Mouse (Mus musculus): ENCODE measurements around the gene Fut2. TPM values are rescaled to one million over a fixed set of nuclear protein-coding genes. Genes with fewer than 3 reads are reported as not detected.
"Not testable (repeated sequence)": the region's sequence is repeated elsewhere in the genome, so short reads cannot be mapped to it uniquely, and the experiment has no call there.

The Fut2 gene
- polyA plus RNA-seq, 1 experiment from 2014 or later: 0.60 TPM

- not testable (repeated sequence) for ATAC-seq (ENCODE audit: low read depth); H3K36me3 ChIP-seq (ENCODE audit: control insufficient read depth, insufficient read depth, low read length); H3K9me3 ChIP-seq (ENCODE audit: control insufficient read depth, low read length); H3K4me1 ChIP-seq (replicated peaks; ENCODE audit: control insufficient read depth, insufficient read depth, low read length); H3K4me2 ChIP-seq (ENCODE audit: low read depth, low read length); H3K27ac ChIP-seq (ENCODE audit: low read length); H3K27me3 ChIP-seq (ENCODE audit: control insufficient read depth, insufficient read depth, low read depth, low read length); H3K9ac ChIP-seq (ENCODE audit: low read length); H3K4me3 ChIP-seq (ENCODE audit: low read length)
- 89% methylated on average over 6 of the region's 6 CpGs for WGBS
These were observed 4.5 kb downstream of the Fut2 start for GRCm38 (mm10) chr7:45661702-45662101.

DNA sequence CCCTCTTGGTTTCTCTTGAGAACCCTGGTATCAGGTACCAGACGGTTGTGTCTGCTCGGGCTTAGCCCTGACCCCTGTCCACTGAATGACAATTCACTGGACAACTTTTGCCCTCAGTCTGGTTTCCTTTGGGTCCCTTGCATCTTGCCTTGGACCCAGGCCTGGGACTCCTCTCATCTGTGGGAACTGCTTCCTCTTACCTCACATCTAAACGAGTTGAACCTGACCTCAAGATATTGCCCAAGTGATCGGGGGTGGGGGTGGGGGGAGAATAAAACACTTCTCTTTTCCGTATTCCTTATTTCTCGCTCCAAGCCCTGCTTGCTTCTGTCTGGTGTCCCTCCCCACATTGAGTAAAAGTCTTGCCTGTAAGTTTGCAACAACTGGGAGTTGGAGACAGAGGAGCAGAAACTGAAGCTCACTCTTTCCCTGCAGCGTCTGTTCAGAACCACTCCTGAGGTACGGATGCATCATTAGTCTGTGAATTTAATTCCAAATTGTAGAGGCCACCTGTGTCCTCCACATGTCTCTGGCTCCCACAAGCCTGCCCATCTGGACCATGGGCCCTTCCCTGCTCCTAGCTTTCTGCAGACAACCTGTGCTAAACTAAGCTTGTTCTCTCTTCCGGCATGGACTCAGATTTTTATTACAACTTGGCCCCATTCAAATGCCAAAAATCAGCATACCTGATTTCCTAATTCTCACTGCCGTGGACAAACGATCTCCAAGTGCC, 5.3 kb downstream of the Fut2 start:
- no peak overlapping the region for H3K27ac ChIP-seq (ENCODE audit: low read length)
- H3K4me1 ChIP-seq (replicated peaks; ENCODE audit: control insufficient read depth, insufficient read depth, low read length): peaks cover 9% of the 10 kb centered on the region
- no peak for ATAC-seq (ENCODE audit: low read depth)
- no peak overlapping the region for H3K9ac ChIP-seq (ENCODE audit: low read length)
- H3K4me2 ChIP-seq (ENCODE audit: low read depth, low read length): no peak overlapping the region
- no peak overlapping the region for H3K4me3 ChIP-seq (ENCODE audit: low read length)
- H3K9me3 ChIP-seq (ENCODE audit: control insufficient read depth, low read length): no peaks in the 10 kb centered on the region; the same call in 1 of the 2 replicates
- H3K27me3 ChIP-seq (ENCODE audit: control insufficient read depth, insufficient read depth, low read depth, low read length): no peaks in the 10 kb centered on the region
- 77% methylated on average over 11 of the region's 11 CpGs for WGBS
- no peaks in the 10 kb centered on the region for H3K36me3 ChIP-seq (ENCODE audit: control insufficient read depth, insufficient read depth, low read length)

DNA sequence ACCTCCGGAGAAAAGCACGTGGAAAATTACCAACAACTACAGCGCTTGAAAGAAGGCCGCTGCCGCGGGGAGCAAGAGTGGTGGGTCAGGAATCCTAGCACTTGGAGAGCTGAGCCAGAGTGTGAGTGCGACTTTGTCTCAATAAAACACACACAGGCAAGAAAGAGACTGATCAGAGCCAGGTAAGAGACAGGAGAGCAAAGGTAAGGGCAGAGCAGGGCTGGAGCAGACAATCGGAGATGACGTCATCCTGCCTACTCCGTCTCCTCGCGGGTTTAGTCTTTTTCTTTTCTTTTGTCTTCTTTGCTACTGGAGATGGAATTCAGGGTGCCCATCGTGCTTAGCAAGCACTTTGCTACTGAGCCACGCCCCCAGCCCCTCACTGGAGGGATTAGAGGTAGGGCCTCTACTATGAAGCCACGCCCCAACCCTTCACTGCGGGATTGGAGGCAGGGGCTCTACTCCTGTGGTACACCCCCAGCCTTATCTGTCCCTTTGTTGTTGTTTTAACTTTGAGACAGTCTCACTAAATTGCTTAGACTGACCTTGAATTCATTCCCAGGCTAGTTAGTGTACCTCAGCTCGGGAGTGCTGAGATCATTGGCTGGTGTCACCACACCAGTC, 11.7 kb downstream of the Fut2 start:
- H3K27me3 ChIP-seq (ENCODE audit: control insufficient read depth, insufficient read depth, low read depth, low read length): no peaks in the 10 kb centered on the region
- 0 out of 2 replicates have a peak, but pooled peaks cover 3% of the 10 kb centered on the region for H3K4me1 ChIP-seq (replicated peaks; ENCODE audit: control insufficient read depth, insufficient read depth, low read length)
- peak; percentile 54; the same call in 1 of the 2 replicates for ATAC-seq (ENCODE audit: low read depth)
- H3K9ac ChIP-seq (ENCODE audit: low read length): no peak overlapping the region
- H3K36me3 ChIP-seq (ENCODE audit: control insufficient read depth, insufficient read depth, low read length): no peaks in the 10 kb centered on the region
- peak overlapping the region; percentile 4; the same call in 1 of the 2 replicates for H3K4me3 ChIP-seq (ENCODE audit: low read length)
- no peaks in the 10 kb centered on the region; the same call in 1 of the 2 replicates for H3K9me3 ChIP-seq (ENCODE audit: control insufficient read depth, low read length)
- no peak overlapping the region for H3K27ac ChIP-seq (ENCODE audit: low read length)
- WGBS: 31% methylated on average over 17 of the region's 17 CpGs
- peak overlapping the region; percentile 18 for H3K4me2 ChIP-seq (ENCODE audit: low read depth, low read length)

DNA sequence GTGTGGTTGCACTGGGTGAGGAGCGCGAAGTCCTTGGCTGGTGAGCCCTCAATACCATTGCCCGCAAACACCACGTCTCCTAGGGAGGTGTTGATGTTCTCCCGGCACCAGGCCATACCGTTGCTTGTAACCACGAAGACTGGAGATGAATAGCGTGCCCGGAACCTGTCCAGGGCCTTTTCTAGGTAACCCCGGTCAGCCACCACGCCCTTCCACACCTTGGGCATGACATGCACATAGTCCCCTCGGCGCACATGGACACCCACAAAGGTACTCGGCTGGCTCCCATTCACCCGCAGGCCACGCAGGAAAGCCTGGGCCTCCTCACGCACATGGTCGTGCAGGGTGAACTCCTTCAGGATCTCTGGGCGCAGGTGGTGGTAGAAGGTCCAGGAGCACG, 15.7 kb downstream of the Fut2 start:
- 92% methylated on average over 20 of the region's 20 CpGs for WGBS
- not testable (repeated sequence) for H3K9ac ChIP-seq (ENCODE audit: low read length); H3K9me3 ChIP-seq (ENCODE audit: control insufficient read depth, low read length); H3K4me3 ChIP-seq (ENCODE audit: low read length); H3K36me3 ChIP-seq (ENCODE audit: control insufficient read depth, insufficient read depth, low read length); H3K4me2 ChIP-seq (ENCODE audit: low read depth, low read length); ATAC-seq (ENCODE audit: low read depth); H3K4me1 ChIP-seq (replicated peaks; ENCODE audit: control insufficient read depth, insufficient read depth, low read length); H3K27me3 ChIP-seq (ENCODE audit: control insufficient read depth, insufficient read depth, low read depth, low read length); H3K27ac ChIP-seq (ENCODE audit: low read length)

GRCm38 (mm10) chr7:45649351-45649750, 16.8 kb downstream of the Fut2 start:
- no peaks in the 10 kb centered on the region for H3K27me3 ChIP-seq (ENCODE audit: control insufficient read depth, insufficient read depth, low read depth, low read length)
- no peak for ATAC-seq (ENCODE audit: low read depth)
- H3K4me2 ChIP-seq (ENCODE audit: low read depth, low read length): no peak overlapping the region
- H3K9ac ChIP-seq (ENCODE audit: low read length): no peak overlapping the region
- no peak overlapping the region for H3K27ac ChIP-seq (ENCODE audit: low read length)
- no peak overlapping the region for H3K4me3 ChIP-seq (ENCODE audit: low read length)
- H3K36me3 ChIP-seq (ENCODE audit: control insufficient read depth, insufficient read depth, low read length): no peaks in the 10 kb centered on the region
- H3K9me3 ChIP-seq (ENCODE audit: control insufficient read depth, low read length): no peaks in the 10 kb centered on the region
- 64% methylated on average over 8 of the region's 8 CpGs for WGBS
- H3K4me1 ChIP-seq (replicated peaks; ENCODE audit: control insufficient read depth, insufficient read depth, low read length): no peaks in the 10 kb centered on the region

GRCm38 (mm10) chr7:45646671-45647070, 19.5 kb downstream of the Fut2 start:
- Histone ChIP-seq H3K9ac (ENCODE audit: low read length) (no peak overlapping the region), H3K4me3 (ENCODE audit: low read length) (no peak overlapping the region), H3K9me3 (ENCODE audit: control insufficient read depth, low read length) (no peaks in the 10 kb centered on the region), H3K27me3 (ENCODE audit: control insufficient read depth, insufficient read depth, low read depth, low read length) (no peaks in the 10 kb centered on the region), H3K4me2 (ENCODE audit: low read depth, low read length) (no peak overlapping the region), H3K36me3 (ENCODE audit: control insufficient read depth, insufficient read depth, low read length) (no peaks in the 10 kb centered on the region), H3K27ac (ENCODE audit: low read length) (no peak overlapping the region), H3K4me1 (replicated peaks; ENCODE audit: control insufficient read depth, insufficient read depth, low read length) (peaks cover 14% of the 10 kb centered on the region)
- no peak for ATAC-seq (ENCODE audit: low read depth)
- WGBS: 75% methylated on average over 4 of the region's 4 CpGs

DNA sequence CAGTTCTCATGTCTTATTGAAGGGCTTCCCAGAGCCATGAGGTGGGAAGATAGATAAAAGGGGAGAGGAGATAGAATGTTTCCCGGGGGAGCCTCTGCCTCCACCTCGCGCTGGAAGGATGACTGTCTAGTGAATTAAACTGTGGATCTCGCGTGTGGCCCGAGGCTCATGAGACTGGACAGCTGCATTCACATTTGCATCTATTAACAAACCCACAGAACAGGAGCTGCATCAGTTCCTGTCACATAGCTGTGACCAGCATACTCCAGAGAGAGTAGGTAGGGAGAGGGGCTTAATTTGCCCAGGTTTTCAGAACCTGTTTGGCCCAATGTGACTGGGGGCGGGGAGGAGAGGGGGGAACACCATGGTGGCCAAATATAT, 20.6 kb downstream of the Fut2 start:
- WGBS: 78% methylated on average over 7 of the region's 7 CpGs
- Histone ChIP-seq H3K9me3 (ENCODE audit: control insufficient read depth, low read length) (no peaks in the 10 kb centered on the region), H3K9ac (ENCODE audit: low read length) (no peak overlapping the region), H3K27ac (ENCODE audit: low read length) (no peak overlapping the region), H3K36me3 (ENCODE audit: control insufficient read depth, insufficient read depth, low read length) (no peaks in the 10 kb centered on the region), H3K4me1 (replicated peaks; ENCODE audit: control insufficient read depth, insufficient read depth, low read length) (peaks cover 25% of the 10 kb centered on the region), H3K4me3 (ENCODE audit: low read length) (no peak overlapping the region), H3K27me3 (ENCODE audit: control insufficient read depth, insufficient read depth, low read depth, low read length) (no peaks in the 10 kb centered on the region), H3K4me2 (ENCODE audit: low read depth, low read length) (no peak overlapping the region)
- no peak for ATAC-seq (ENCODE audit: low read depth)

DNA sequence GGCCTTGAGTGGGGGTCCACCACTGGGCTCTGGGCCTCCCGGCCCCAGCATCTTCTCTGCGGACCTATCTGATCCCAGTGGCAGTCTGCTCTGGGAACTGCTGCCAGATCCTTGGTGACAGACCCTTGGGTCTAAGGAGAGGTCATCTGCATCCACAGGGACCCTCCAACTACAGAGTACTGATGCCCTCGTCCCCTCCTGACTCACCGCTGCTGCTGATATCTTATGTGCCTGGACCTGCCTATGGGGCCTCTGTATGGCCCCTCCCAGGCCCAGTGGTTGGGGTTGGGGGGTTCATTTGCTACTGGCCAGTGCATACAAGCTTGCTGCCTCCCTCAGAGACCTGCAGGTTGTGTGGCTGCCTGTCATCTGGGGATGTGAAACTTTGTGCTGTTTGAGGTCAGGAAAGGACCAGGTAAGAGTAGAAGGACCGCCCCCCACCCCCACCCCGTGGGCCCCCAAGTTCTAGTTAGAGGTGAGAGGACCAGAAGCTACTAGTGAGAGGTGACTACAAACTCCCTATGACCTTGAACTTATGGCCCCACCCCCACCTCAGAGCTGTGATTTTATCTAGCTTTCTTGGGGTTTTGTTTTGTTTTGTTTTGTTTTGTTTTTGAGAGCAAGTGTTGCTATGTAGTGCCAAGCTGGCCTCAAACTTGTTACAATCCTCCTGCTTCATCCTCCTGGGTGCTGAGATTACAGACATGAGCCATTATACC, 21.2 kb downstream of the Fut2 start:
- 69% methylated on average over 6 of the region's 6 CpGs for WGBS
- H3K9ac ChIP-seq (ENCODE audit: low read length): peak overlapping the region; percentile 11; the same call in 1 of the 2 replicates
- no peak overlapping the region for H3K27ac ChIP-seq (ENCODE audit: low read length)
- ATAC-seq (ENCODE audit: low read depth): no peak
- H3K9me3 ChIP-seq (ENCODE audit: control insufficient read depth, low read length): no peaks in the 10 kb centered on the region
- H3K4me1 ChIP-seq (replicated peaks; ENCODE audit: control insufficient read depth, insufficient read depth, low read length): peaks cover 30% of the 10 kb centered on the region
- no peak overlapping the region for H3K4me3 ChIP-seq (ENCODE audit: low read length)
- no peaks in the 10 kb centered on the region for H3K36me3 ChIP-seq (ENCODE audit: control insufficient read depth, insufficient read depth, low read length)
- H3K27me3 ChIP-seq (ENCODE audit: control insufficient read depth, insufficient read depth, low read depth, low read length): no peaks in the 10 kb centered on the region
- no peak overlapping the region; the same call in 1 of the 2 replicates for H3K4me2 ChIP-seq (ENCODE audit: low read depth, low read length)

GRCm38 (mm10) chr7:45644183-45644582, 22.0 kb downstream of the Fut2 start:
- peaks cover 38% of the 10 kb centered on the region for H3K4me1 ChIP-seq (replicated peaks; ENCODE audit: control insufficient read depth, insufficient read depth, low read length)
- peak overlapping the region; percentile 11; the same call in 1 of the 2 replicates for H3K9ac ChIP-seq (ENCODE audit: low read length)
- 8% methylated on average over 18 of the region's 18 CpGs for WGBS

More at GRCm38 (mm10) chr7:45644183-45644582, 22.0 kb downstream of the Fut2 start:
- no peaks in the 10 kb centered on the region for H3K9me3 ChIP-seq (ENCODE audit: control insufficient read depth, low read length)
- no peaks in the 10 kb centered on the region for H3K36me3 ChIP-seq (ENCODE audit: control insufficient read depth, insufficient read depth, low read length)
- peak overlapping the region; percentile 91 for H3K4me2 ChIP-seq (ENCODE audit: low read depth, low read length)
- ATAC-seq (ENCODE audit: low read depth): peak; percentile 6
- peak overlapping the region; percentile 30 for H3K4me3 ChIP-seq (ENCODE audit: low read length)
- H3K27ac ChIP-seq (ENCODE audit: low read length): peak overlapping the region; percentile 51
- no peaks in the 10 kb centered on the region for H3K27me3 ChIP-seq (ENCODE audit: control insufficient read depth, insufficient read depth, low read depth, low read length)
